9 mouse cellular contexts compared by ENCODE assay signal in the genomic region with DNA sequence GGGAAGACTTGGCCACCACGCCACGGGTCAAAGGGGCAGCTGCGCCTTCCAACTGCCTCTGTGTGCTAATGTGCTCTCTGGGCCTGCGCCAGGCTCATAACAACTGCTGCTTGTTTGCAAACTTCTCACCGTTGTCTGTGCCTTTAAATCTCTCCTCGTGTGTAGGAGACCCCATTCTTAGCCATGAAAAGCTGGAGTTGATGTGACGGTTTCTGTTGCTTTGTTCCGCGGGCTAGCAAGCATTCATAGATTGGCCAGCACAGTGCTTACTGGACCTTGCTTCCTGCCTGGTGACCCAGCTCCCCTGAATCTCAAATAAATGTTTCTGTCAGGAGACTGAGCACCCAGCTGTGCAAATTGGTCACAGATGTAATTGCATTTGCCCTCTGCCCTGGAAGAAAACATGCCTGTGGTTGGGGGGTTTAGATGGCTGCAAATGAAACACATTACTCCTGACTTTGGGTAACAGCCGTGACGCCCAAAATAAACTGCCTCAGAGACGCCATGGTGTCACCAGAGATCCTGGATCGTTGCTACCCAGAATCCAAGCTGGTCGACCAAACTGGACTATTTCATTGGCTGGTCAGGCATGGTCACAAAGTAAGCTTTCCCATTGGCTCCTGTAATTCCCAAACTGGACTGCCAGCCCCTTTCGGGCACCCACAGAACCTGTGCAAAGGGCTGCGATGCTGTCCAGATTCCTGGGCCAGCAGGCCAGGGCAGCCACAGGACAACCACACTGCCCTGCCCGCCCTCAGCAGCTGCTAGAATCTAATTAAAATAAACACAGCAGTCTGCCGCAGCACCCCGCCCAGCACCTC. TPM values are rescaled to one million over a fixed set of nuclear protein-coding genes. Genes with fewer than 3 reads are reported as not detected.
A peak's percentile ranks its signal among the peaks of the same experiment; 100 is the strongest.
DNase-seq lines count a peak whose midpoint lies in the region; ATAC-seq and TF ChIP-seq lines count a peak whose summit lies in the region.
"Had no signal": no experiment of that assay in that cellular context is flagged by ENCODE, and none has a peak within 500 bp of the region (broad histone marks: within the 10 kb centered on the region; RNA-seq: fewer than 3 reads in every experiment).

No protein-coding gene starts in this region.

- ATAC-seq in hindbrain, embryonic 13.5 days (ENCODE audit: low FRiP score): peak; percentile 52
- ATAC-seq in limb, embryonic 15.5 days (ENCODE audit: insufficient number of reproducible peaks, low FRiP score, low TSS enrichment, low read depth): peak; percentile 66
- no peak for ATAC-seq in CD4-positive, CD25-positive, alpha-beta regulatory T cell, adult 4 months

- H3K4me3 ChIP-seq in hindbrain, embryonic 13.5 days: no peak overlapping the region
- H3K4me3 ChIP-seq in limb, embryonic 15.5 days: no peak overlapping the region
- H3K4me3 ChIP-seq in small intestine, adult 2 months (ENCODE audit: low read depth, low read length): no peak overlapping the region

- H3K9ac ChIP-seq in hindbrain, embryonic 13.5 days: peak overlapping the region; percentile 35; the same call in 1 of the 2 replicates
- H3K9ac ChIP-seq in limb, embryonic 15.5 days: no peak overlapping the region

- peak overlapping the region; percentile 40; the same call in 1 of the 2 replicates for H3K27ac ChIP-seq in hindbrain, embryonic 13.5 days
- peak overlapping the region; percentile 67 for H3K27ac ChIP-seq in limb, embryonic 15.5 days
- peak overlapping the region; percentile 3; the same call in 1 of the 2 replicates for H3K27ac ChIP-seq in small intestine, adult 2 months (ENCODE audit: insufficient read depth, low read depth, low read length)
- H3K27ac ChIP-seq: macrophage had no signal

- peaks cover 58% of the 10 kb centered on the region for H3K27me3 ChIP-seq in hindbrain, embryonic 13.5 days
- H3K27me3 ChIP-seq in limb, embryonic 15.5 days: no peaks in the 10 kb centered on the region
- H3K27me3 ChIP-seq in small intestine, adult 2 months (ENCODE audit: control insufficient read depth, insufficient read depth, low read length): no peaks in the 10 kb centered on the region

- H3K9me3 ChIP-seq in hindbrain, embryonic 13.5 days: no peaks in the 10 kb centered on the region
- H3K9me3 ChIP-seq in limb, embryonic 15.5 days: no peaks in the 10 kb centered on the region

- DNase-seq in adrenal gland, adult 2 months: peak; percentile 8
- DNase-seq in adrenal gland, postnatal 4 days (ENCODE audit: low spot score in 2 of 2): no peak
- DNase-seq in brain, embryonic 14.5 days (ENCODE audit: low read depth): peak; percentile 68
- no peak for DNase-seq in thymus, postnatal 4 days

- H3K4me1 ChIP-seq in hindbrain, embryonic 13.5 days (replicated peaks): peaks cover 21% of the 10 kb centered on the region
- H3K4me1 ChIP-seq in limb, embryonic 15.5 days: peaks cover 25% of the 10 kb centered on the region
- peaks cover 12% of the 10 kb centered on the region for H3K4me1 ChIP-seq in small intestine, adult 2 months (ENCODE audit: control insufficient read depth, insufficient read depth, insufficient read length, low read length)

- TF ChIP-seq POLR2A in brain, embryonic 14.5 days (IDR thresholded peaks at IDR 0.05; ENCODE audit: borderline replicate concordance, extremely low read depth, insufficient read depth, insufficient read length, poor library complexity, severe bottlenecking): no peak
- no peak for TF ChIP-seq POLR2A in small intestine, adult 2 months (IDR thresholded peaks at IDR 0.05; ENCODE audit: low read depth, low read length)

- H3K4me2 ChIP-seq in hindbrain, embryonic 13.5 days: peak overlapping the region; percentile 33
- H3K4me2 ChIP-seq in limb, embryonic 15.5 days: peak overlapping the region; percentile 28

- 8% methylated on average over 19 of the region's 19 CpGs for WGBS in hindbrain, embryonic 13.5 days
- WGBS in limb, embryonic 15.5 days: 24% methylated on average over 19 of the region's 19 CpGs
- WGBS in small intestine, adult 2 months: 27% methylated on average over 19 of the region's 19 CpGs

- no peaks in the 10 kb centered on the region for H3K36me3 ChIP-seq in hindbrain, embryonic 13.5 days
- H3K36me3 ChIP-seq in limb, embryonic 15.5 days: no peaks in the 10 kb centered on the region
- no peaks in the 10 kb centered on the region for H3K36me3 ChIP-seq in small intestine, adult 2 months (ENCODE audit: control insufficient read depth, insufficient read depth, low read length)

- no peak for TF ChIP-seq CTCF in brain, embryonic 14.5 days (IDR thresholded peaks at IDR 0.05; ENCODE audit: borderline replicate concordance, extremely low read depth, insufficient read depth, insufficient read length)
- TF ChIP-seq CTCF in small intestine, adult 2 months (IDR thresholded peaks at IDR 0.05; ENCODE audit: extremely low read depth, insufficient read length, insufficient replicate concordance, low read depth, low read length): no peak

RNA-seq across cellular contexts. Expression of a gene that starts 37.6 kb away (rescaled TPM):
- 100 to 1,000 TPM in 1 of 2 experiments, 10 to 100 TPM in 1; 57.8 to 114 TPM for total RNA-seq in adrenal gland, adult 2 months (2021)
- polyA plus RNA-seq in adrenal gland, adult 2 months (2012; rRNA removed): 22.8 and 34.2 TPM in 2 replicates
- 10 to 100 TPM; 48.7 to 54.5 TPM for total RNA-seq in adrenal gland, postnatal 4 days (2021)
- 16.8 and 19.9 TPM in 2 replicates for polyA plus RNA-seq in brain, embryonic 14.5 days (2012; rRNA removed)
- polyA plus RNA-seq in hindbrain, embryonic 13.5 days (2015; fragmentation: Nextera tagmentation; extraction: Ambion mirVana): 31.6 and 35.1 TPM in 2 replicates
- polyA plus RNA-seq in limb, embryonic 15.5 days (2015; fragmentation: Nextera tagmentation; extraction: Ambion mirVana): 28.8 and 50.3 TPM in 2 replicates
- polyA plus RNA-seq in small intestine, adult 2 months (2012; rRNA removed): 3.9 and 5.4 TPM in 2 replicates
- under 1 TPM in 1 of 2 experiments, not detected in 1; 0.46 TPM for polyA plus RNA-seq in CD4-positive, CD25-positive, alpha-beta regulatory T cell, adult 4 months (2017; shearing (Covaris generic))

Comparison
In these comparisons a context has a peak if more than half of its experiments do, and no peak if none do; other contexts are left out.
1. DNase-seq: peak in adrenal gland, adult 2 months (single experiment) and brain, embryonic 14.5 days (single experiment); none in adrenal gland, postnatal 4 days (0 of 2) and thymus, postnatal 4 days (single experiment).
2. H3K27ac ChIP-seq: peak in every context shown above with its lines; median percentile 67 in limb, embryonic 15.5 days; 40 in hindbrain, embryonic 13.5 days; 3 in small intestine, adult 2 months.